Mouse (Mus musculus) testis, adult 2 months (tissue): ENCODE data around the gene Creb5.

ENCODE experiments used
- CTCF ChIP-seq: fragments of 200-500 bp; IDR thresholded peaks from 2 replicates; pipeline ENCODE4 v1.5.1; 2012; ENCODE audit warnings: low read depth, mild to moderate bottlenecking, inconsistent platforms, low read length, moderate library complexity; ENCODE audit not compliant: control insufficient read depth, insufficient read depth, insufficient replicate concordance
- POLR2A ChIP-seq: fragments of 200-500 bp; IDR thresholded peaks from 2 replicates; pipeline ENCODE4 v1.6.1; 2012; ENCODE audit warnings: low read depth, mild to moderate bottlenecking, inconsistent platforms, low read length, moderate library complexity; ENCODE audit not compliant: control insufficient read depth

GRCm38 (mm10) chr6:53459995-53460747 lies 173.1 kb downstream of the Creb5 start:
- TF ChIP-seq CTCF (no peak), POLR2A (no peak)
